Mouse (Mus musculus) limb, embryonic 14.5 days (tissue): ENCODE measurements at regions not wholly inside any gene's neighbourhood (a gene's known extent, or its start where the extent isn't known, plus 50 kb on each side); places are given as distances from the start of the nearest gene placed in this dataset.

Experiments
- ATAC-seq: fragments of 200-750 bp; cut with Nextera tagmentation; 2 replicates; pipeline ENCODE4 v1.8.0; 2017; ENCODE audit warnings: low read depth, moderate number of reproducible peaks, moderate TSS enrichment; ENCODE audit not compliant: low FRiP score
- DNase-seq: peaks from one replicate; pipeline ENCODE4 v3.0.0-alpha.2; 2015; ENCODE audit warnings: low spot score
- H3K27ac ChIP-seq: fragments of 300-500 bp; sonication (generic); replicated peaks from 2 replicates; pipeline ENCODE4 v1.5.1; 2014; ENCODE audit warnings: low read depth, mild to moderate bottlenecking, low read length, moderate library complexity, mixed read lengths
- H3K27me3 ChIP-seq: fragments of 300-500 bp; sonication (generic); 2 replicates; pipeline ENCODE4 v1.6.1; 2014; ENCODE audit warnings: low read length, mixed read lengths; ENCODE audit not compliant: control insufficient read depth, insufficient read depth
- H3K36me3 ChIP-seq: fragments of 300-500 bp; sonication (generic); 2 replicates; pipeline ENCODE4 v1.6.1; 2014; ENCODE audit warnings: mild to moderate bottlenecking, low read length, moderate library complexity, mixed read lengths; ENCODE audit not compliant: control insufficient read depth, insufficient read depth
- H3K4me1 ChIP-seq: fragments of 300-500 bp; sonication (generic); 2 replicates; pipeline ENCODE4 v1.6.1; 2014; ENCODE audit warnings: antibody characterized with exemption, low read length, mixed read lengths; ENCODE audit not compliant: control insufficient read depth, insufficient read depth
- H3K4me2 ChIP-seq: fragments of 300-500 bp; sonication (generic); replicated peaks from 2 replicates; pipeline ENCODE4 v1.6.1; 2014; ENCODE audit warnings: low read depth, mild to moderate bottlenecking, low read length, moderate library complexity; ENCODE audit not compliant: severe bottlenecking
- H3K4me3 ChIP-seq: fragments of 300-500 bp; sonication (generic); replicated peaks from 2 replicates; pipeline ENCODE4 v1.5.1; 2014; ENCODE audit warnings: low read length
- H3K9ac ChIP-seq: fragments of 300-500 bp; sonication (generic); 2 replicates; pipeline ENCODE4 v1.6.1; 2014; ENCODE audit warnings: mild to moderate bottlenecking, low read depth, low read length, moderate library complexity; ENCODE audit not compliant: severe bottlenecking
- H3K9me3 ChIP-seq: fragments of 300-500 bp; sonication (generic); 2 replicates; pipeline ENCODE4 v1.6.1; 2016; ENCODE audit warnings: low read length; ENCODE audit not compliant: control insufficient read depth
- POLR2A ChIP-seq: fragments of 200-500 bp; IDR thresholded peaks from 2 replicates; pipeline ENCODE4 v1.8.0; 2012; ENCODE audit warnings: inconsistent platforms, mild to moderate bottlenecking, moderate library complexity, borderline replicate concordance; ENCODE audit not compliant: insufficient read depth, insufficient read length; ENCODE audit errors: extremely low read depth
- WGBS: fragments of 180-500 bp; shearing (Covaris S2); extraction: QIAGEN DNeasy Blood & Tissue Kit; methylation state at CpG from one replicate; pipeline ENCODE4 v1.1.7; 2014; 5-methylcytosine and 5-hydroxymethylcytosine counted together

GRCm38 (mm10) chr2:167789471-167789923, 99.9 kb upstream of the Tmem189 start:
- no peaks in the 10 kb centered on the region for H3K9me3 ChIP-seq
- ATAC-seq, result no peak
- H3K4me3 ChIP-seq, result no peak overlapping the region
- no peak overlapping the region for H3K27ac ChIP-seq
- H3K36me3 ChIP-seq, result no peaks in the 10 kb centered on the region
- H3K4me1 ChIP-seq, result no peaks in the 10 kb centered on the region
- no peak overlapping the region for H3K9ac ChIP-seq
- TF ChIP-seq POLR2A, result no peak
- 86% methylated on average over 11 of the region's 11 CpGs for WGBS
- H3K4me2 ChIP-seq, result no peak overlapping the region
- DNase-seq, result no peak
- no peaks in the 10 kb centered on the region for H3K27me3 ChIP-seq

GRCm38 (mm10) chr2:167786951-167787350, 97.3 kb upstream of the Tmem189 start:
- Histone ChIP-seq H3K27ac (no peak overlapping the region), H3K36me3 (no peaks in the 10 kb centered on the region), H3K4me1 (peaks cover 7% of the 10 kb centered on the region), H3K4me3 (no peak overlapping the region), H3K27me3 (no peaks in the 10 kb centered on the region), H3K4me2 (no peak overlapping the region), H3K9ac (no peak overlapping the region), H3K9me3 (no peaks in the 10 kb centered on the region)
- DNase-seq, result no peak
- 91% methylated on average over 3 of the region's 5 CpGs for WGBS
- ATAC-seq, result no peak
- TF ChIP-seq POLR2A, result no peak

GRCm38 (mm10) chr2:167784353-167784752, 94.7 kb upstream of the Tmem189 start:
- ATAC-seq, result no peak
- no peak overlapping the region for H3K27ac ChIP-seq
- H3K36me3 ChIP-seq, result no peaks in the 10 kb centered on the region
- WGBS, result 88% methylated on average over 13 of the region's 13 CpGs
- H3K4me3 ChIP-seq, result no peak overlapping the region
- H3K9me3 ChIP-seq, result no peaks in the 10 kb centered on the region
- no peak for TF ChIP-seq POLR2A
- H3K4me1 ChIP-seq, result peaks cover 19% of the 10 kb centered on the region
- H3K4me2 ChIP-seq, result no peak overlapping the region
- no peak overlapping the region for H3K9ac ChIP-seq
- H3K27me3 ChIP-seq, result no peaks in the 10 kb centered on the region
- DNase-seq, result no peak

- no peak overlapping the region for H3K4me3 ChIP-seq
- no peak overlapping the region for H3K4me2 ChIP-seq
- no peak for ATAC-seq
- H3K4me1 ChIP-seq, result peaks cover 29% of the 10 kb centered on the region
- WGBS, result 66% methylated on average over 3 of the region's 3 CpGs
- H3K9me3 ChIP-seq, result no peaks in the 10 kb centered on the region
- H3K27ac ChIP-seq, result no peak overlapping the region
- no peak overlapping the region for H3K9ac ChIP-seq
- no peak for TF ChIP-seq POLR2A
- no peak for DNase-seq
- H3K27me3 ChIP-seq, result no peaks in the 10 kb centered on the region
- no peaks in the 10 kb centered on the region for H3K36me3 ChIP-seq
These were observed 93.8 kb upstream of the Tmem189 start for GRCm38 (mm10) chr2:167783374-167783773.

GRCm38 (mm10) chr2:167782231-167782999, 92.8 kb upstream of the Tmem189 start:
- H3K4me2 ChIP-seq, result peak overlapping the region; percentile 26; the same call in 1 of the 2 replicates
- no peak for TF ChIP-seq POLR2A
- peaks cover 38% of the 10 kb centered on the region for H3K4me1 ChIP-seq
- H3K9ac ChIP-seq, result no peak overlapping the region
- H3K4me3 ChIP-seq, result no peak overlapping the region
- WGBS, result 31% methylated on average over 25 of the region's 27 CpGs
- DNase-seq (no peak), ATAC-seq (no peak)
- H3K9me3 ChIP-seq, result no peaks in the 10 kb centered on the region
- H3K27ac ChIP-seq, result peak overlapping the region; percentile 21; the same call in 1 of the 2 replicates
- H3K36me3 ChIP-seq, result no peaks in the 10 kb centered on the region
- H3K27me3 ChIP-seq, result no peaks in the 10 kb centered on the region
